Mouse (Mus musculus) layer of hippocampus, adult 9-10 months (tissue): ENCODE measurements at regions not wholly inside any gene's neighbourhood (a gene's known extent, or its start where the extent isn't known, plus 50 kb on each side); places are given as distances from the start of the nearest gene placed in this dataset.
A peak's percentile ranks its signal among the peaks of the same experiment; 100 is the strongest.
"Not testable (repeated sequence)": the region's sequence is repeated elsewhere in the genome, so short reads cannot be mapped to it uniquely, and the experiment has no call there.

Experiments used
- DNase-seq: peaks from one replicate; pipeline ENCODE4 v3.0.0; 2022; ENCODE audit warnings: low spot score

DNA sequence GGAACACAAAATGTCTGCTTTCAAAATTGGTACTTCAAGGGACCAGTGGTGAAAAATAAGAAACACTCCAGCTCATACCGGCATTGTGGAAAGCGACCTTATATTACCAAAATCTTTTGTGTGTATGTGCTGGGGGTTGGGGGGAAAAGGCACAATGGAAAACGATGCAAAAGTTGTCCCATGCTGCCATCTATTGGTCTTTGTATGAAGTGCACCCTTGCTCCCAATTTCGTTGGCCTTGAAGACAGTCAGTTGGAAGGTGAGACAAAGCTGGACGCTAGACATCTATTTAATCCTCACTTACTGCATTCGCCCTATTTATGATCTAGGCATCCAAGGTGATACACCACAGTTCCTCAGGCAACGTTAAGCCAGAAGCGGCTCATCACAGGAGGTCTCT lies 186.6 kb downstream of the BC048507 start:
- peak; percentile 16 for DNase-seq

DNA sequence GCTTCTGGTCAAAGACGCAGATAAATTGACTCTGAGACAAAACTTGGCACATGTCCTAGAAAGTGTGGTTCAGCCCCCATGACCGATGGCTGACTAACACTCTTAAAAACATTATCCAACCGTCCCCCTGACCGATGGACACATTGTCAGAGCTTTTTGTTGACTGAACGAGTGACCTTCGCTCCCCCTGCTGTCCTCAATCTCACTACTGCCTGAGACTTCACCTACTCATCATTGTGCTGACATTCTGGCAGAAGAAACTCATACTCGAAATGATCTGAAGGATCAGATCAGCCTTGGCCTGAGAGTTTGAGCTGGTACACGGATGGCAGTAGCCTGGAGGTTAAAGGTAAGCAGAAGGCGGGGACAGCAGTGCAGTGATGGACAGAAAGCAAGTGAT lies 230.2 kb downstream of the BC048507 start:
- DNase-seq, result not testable (repeated sequence)

- peak; percentile 22 for DNase-seq
Observed at GRCm38 (mm10) chr13:68116786-68117185, 253.7 kb downstream of the BC048507 start.
